9 mouse cellular contexts compared by ENCODE assay signal in genomic region chr6:126646381-126646780, GRCm38 (mm10). TPM values are rescaled to one million over a fixed set of nuclear protein-coding genes. Genes with fewer than 3 reads are reported as not detected.
A peak's percentile ranks its signal among the peaks of the same experiment; 100 is the strongest.
DNase-seq lines count a peak whose midpoint lies in the region; ATAC-seq and TF ChIP-seq lines count a peak whose summit lies in the region.
"Had no signal": no experiment of that assay in that cellular context is flagged by ENCODE, and none has a peak within 500 bp of the region (broad histone marks: within the 10 kb centered on the region; RNA-seq: fewer than 3 reads in every experiment).

TSS of gene Kcna1 (minus strand) at chr6:126646384.

- TF ChIP-seq CTCF in liver, embryonic 14.5 days (IDR thresholded peaks at IDR 0.05; ENCODE audit: low read depth), result no peak
- TF ChIP-seq CTCF in thymus, adult 2 months (IDR thresholded peaks at IDR 0.05; ENCODE audit: borderline replicate concordance, control insufficient read depth, extremely low read depth, insufficient read depth, low read length, poor library complexity), result no peak

- no peak for TF ChIP-seq EP300 in liver, embryonic 14.5 days (IDR thresholded peaks at IDR 0.05; ENCODE audit: low read depth)

- H3K4me2 ChIP-seq in heart, embryonic 13.5 days, result peak within 1 kb of the TSS; percentile 95
- H3K4me2 ChIP-seq in hindbrain, embryonic 13.5 days, result peak within 1 kb of the TSS; percentile 98
- peak within 1 kb of the TSS; percentile 13; the same call in 1 of the 2 replicates for H3K4me2 ChIP-seq in liver, embryonic 14.5 days (ENCODE audit: low read depth)

- no peaks in the 10 kb centered on the region; the same call in 1 of the 2 replicates for H3K9me3 ChIP-seq in heart, embryonic 13.5 days
- no peaks in the 10 kb centered on the region for H3K9me3 ChIP-seq in hindbrain, embryonic 13.5 days
- H3K9me3 ChIP-seq in liver, embryonic 14.5 days (ENCODE audit: control insufficient read depth, low read length), result no peaks in the 10 kb centered on the region

- no peaks in the 10 kb centered on the region for H3K36me3 ChIP-seq in heart, embryonic 13.5 days
- H3K36me3 ChIP-seq in hindbrain, embryonic 13.5 days, result no peaks in the 10 kb centered on the region
- no peaks in the 10 kb centered on the region for H3K36me3 ChIP-seq in liver, embryonic 14.5 days (replicated peaks; ENCODE audit: control insufficient read depth, insufficient read depth, low read depth)
- H3K36me3 ChIP-seq in thymus, adult 2 months (ENCODE audit: control insufficient read depth, insufficient read depth, low read length), result no peaks in the 10 kb centered on the region

- peak within 1 kb of the TSS; percentile 70 for H3K9ac ChIP-seq in heart, embryonic 13.5 days
- peak within 1 kb of the TSS; percentile 75 for H3K9ac ChIP-seq in hindbrain, embryonic 13.5 days
- no peak within 1 kb of the TSS for H3K9ac ChIP-seq in liver, embryonic 14.5 days (replicated peaks)

- 33% methylated on average over 8 of the region's 8 CpGs for WGBS in heart, embryonic 13.5 days
- WGBS in hindbrain, embryonic 13.5 days, result 31% methylated on average over 8 of the region's 8 CpGs
- 19% methylated on average over 8 of the region's 8 CpGs for WGBS in liver, embryonic 14.5 days (ENCODE audit: insufficient replicate concordance)
- 40% methylated on average over 8 of the region's 8 CpGs for WGBS in thymus, adult 2 months

- H3K4me1 ChIP-seq in heart, embryonic 13.5 days, result peaks cover 33% of the 10 kb centered on the region
- peaks cover 4% of the 10 kb centered on the region; the same call in 1 of the 2 replicates for H3K4me1 ChIP-seq in brown adipose tissue, adult 24 weeks (ENCODE audit: control insufficient read depth, insufficient read depth, insufficient read length, low read length)
- H3K4me1 ChIP-seq in hindbrain, embryonic 13.5 days (replicated peaks), result peaks cover 44% of the 10 kb centered on the region
- H3K4me1 ChIP-seq in liver, embryonic 14.5 days (replicated peaks; ENCODE audit: control insufficient read depth in 2 of 2, insufficient read depth in 2 of 2, low read length in 1 of 2), result no peaks in the 10 kb centered on the region
- no peaks in the 10 kb centered on the region; the same call in 1 of the 2 replicates for H3K4me1 ChIP-seq in thymus, adult 2 months (replicated peaks; ENCODE audit: control insufficient read depth, insufficient read depth, low read length)

- ATAC-seq in heart, embryonic 13.5 days (ENCODE audit: extremely low read depth, insufficient number of reproducible peaks, low FRiP score, low TSS enrichment), result no peak
- no peak for ATAC-seq in hindbrain, embryonic 13.5 days (ENCODE audit: low FRiP score)
- ATAC-seq in liver, embryonic 14.5 days (ENCODE audit: insufficient read depth), result no peak

- H3K27ac ChIP-seq in heart, embryonic 13.5 days (replicated peaks), result no peak within 1 kb of the TSS
- H3K27ac ChIP-seq in brown adipose tissue, adult 24 weeks (replicated peaks; ENCODE audit: low read depth, low read length), result no peak within 1 kb of the TSS
- 0 out of 2 replicates have a peak within 1 kb of the TSS, but pooled peaks have one; percentile 69 for H3K27ac ChIP-seq in hindbrain, embryonic 13.5 days
- H3K27ac ChIP-seq in liver, embryonic 14.5 days, result no peak within 1 kb of the TSS
- H3K27ac ChIP-seq in thymus, adult 2 months (ENCODE audit: control insufficient read depth, insufficient read depth, low read length), result no peak within 1 kb of the TSS

- DNase-seq in heart, adult 9 months (ENCODE audit: low spot score in 2 of 2), result no peak
- no peak for DNase-seq in liver, embryonic 14.5 days (ENCODE audit: low read depth in 3 of 3, low spot score in 3 of 3)
- no peak for DNase-seq in spleen, postnatal 14 days (ENCODE audit: low spot score in 2 of 2)
- no peak for DNase-seq in thymus, adult 2 months
- no peak for DNase-seq in kidney, adult 8-10 months
- DNase-seq: kidney, adult 9 months had no signal

- H3K4me3 ChIP-seq in heart, embryonic 13.5 days, result peak within 1 kb of the TSS; percentile 56
- H3K4me3 ChIP-seq in brown adipose tissue, adult 24 weeks (ENCODE audit: insufficient read depth, low read depth, low read length), result 0 out of 2 replicates have a peak within 1 kb of the TSS, but pooled peaks have one; percentile 11
- H3K4me3 ChIP-seq in hindbrain, embryonic 13.5 days, result peak within 1 kb of the TSS; percentile 60
- no peak within 1 kb of the TSS for H3K4me3 ChIP-seq in liver, embryonic 14.5 days (ENCODE audit: insufficient read depth in 1 of 2, low read depth in 2 of 2, low read length in 2 of 2)
- no peak within 1 kb of the TSS for H3K4me3 ChIP-seq in thymus, adult 2 months (ENCODE audit: control insufficient read depth, insufficient read depth, low read length)

- H3K27me3 ChIP-seq in heart, embryonic 13.5 days (replicated peaks), result peaks cover 85% of the 10 kb centered on the region
- H3K27me3 ChIP-seq in hindbrain, embryonic 13.5 days, result peaks cover 45% of the 10 kb centered on the region
- peaks cover 54% of the 10 kb centered on the region for H3K27me3 ChIP-seq in liver, embryonic 14.5 days (ENCODE audit: control insufficient read depth, insufficient read depth, low read length)
- H3K27me3 ChIP-seq in thymus, adult 2 months (ENCODE audit: control insufficient read depth, insufficient read depth, low read length), result peaks cover 14% of the 10 kb centered on the region

- no peak for TF ChIP-seq POLR2A in thymus, adult 2 months (IDR thresholded peaks at IDR 0.05; ENCODE audit: control insufficient read depth, extremely low read depth, insufficient read depth, low read length, poor library complexity)

RNA-seq across cellular contexts. Expression of gene Kcna1, which starts in this region (rescaled TPM):
- 0.10 and 0.23 TPM in 2 replicates for polyA plus RNA-seq in heart, embryonic 13.5 days (2015; fragmentation: Nextera tagmentation; extraction: Ambion mirVana)
- 0.92 and 1.8 TPM in 2 replicates for polyA plus RNA-seq in brown adipose tissue, adult 24 weeks (2012; ENCODE audit: insufficient read depth, insufficient read length, missing spikeins)
- 2.9 and 3.2 TPM in 2 replicates for polyA plus RNA-seq in hindbrain, embryonic 13.5 days (2015; fragmentation: Nextera tagmentation; extraction: Ambion mirVana)
- not detected in 2 replicates for polyA plus RNA-seq in liver, embryonic 14.5 days (2012; rRNA removed)
- not detected in 2 replicates for polyA plus RNA-seq in liver, embryonic 14.5 days (2014; fragmentation: Nextera tagmentation; extraction: Ambion mirVana)
- 0.31 and 0.39 TPM in 2 replicates for polyA plus RNA-seq in thymus, adult 2 months (2012; rRNA removed)

Comparison
In these comparisons a context has a peak if more than half of its experiments do, and no peak if none do; other contexts are left out.
1. H3K4me2 ChIP-seq: peak in every context shown above with its lines; median percentile 98 in hindbrain, embryonic 13.5 days; 95 in heart, embryonic 13.5 days; 13 in liver, embryonic 14.5 days.
2. H3K4me3 ChIP-seq: peak in heart, embryonic 13.5 days (single experiment), brown adipose tissue, adult 24 weeks (single experiment) and hindbrain, embryonic 13.5 days (single experiment); none in liver, embryonic 14.5 days (0 of 2) and thymus, adult 2 months (single experiment).